Mouse (Mus musculus) forebrain, postnatal 0 days (tissue): ENCODE results near the gene Hps1. TPM values are rescaled to one million over a fixed set of nuclear protein-coding genes. Genes with fewer than 3 reads are reported as not detected.

Source experiments
- ATAC-seq: fragments of 200-750 bp; cut with Nextera tagmentation; 2 replicates; pipeline ENCODE4 v1.8.0; 2017; ENCODE audit warnings: mild to moderate bottlenecking, moderate library complexity
- DNase-seq: peaks from one replicate; pipeline ENCODE4 v3.0.0-alpha.2; 2015
- H3K27ac ChIP-seq: fragments of 300-500 bp; sonication (generic); 2 replicates; pipeline ENCODE4 v1.5.1; 2014; ENCODE audit warnings: low read depth, mild to moderate bottlenecking, antibody characterized with exemption, low read length, moderate library complexity, mixed read lengths
- H3K27me3 ChIP-seq: fragments of 300-500 bp; sonication (generic); 2 replicates; pipeline ENCODE4 v1.6.1; 2014; ENCODE audit warnings: mild to moderate bottlenecking, low read length, mixed read lengths; ENCODE audit not compliant: insufficient read depth
- H3K36me3 ChIP-seq: fragments of 300-500 bp; sonication (generic); 2 replicates; pipeline ENCODE4 v1.6.1; 2014; ENCODE audit warnings: mild to moderate bottlenecking, moderate library complexity; ENCODE audit not compliant: insufficient read depth
- H3K4me1 ChIP-seq: fragments of 300-500 bp; sonication (generic); 2 replicates; pipeline ENCODE4 v1.6.1; 2014; ENCODE audit warnings: antibody characterized with exemption; ENCODE audit not compliant: insufficient read depth
- H3K4me2 ChIP-seq: fragments of 300-500 bp; sonication (generic); 2 replicates; pipeline ENCODE4 v1.6.1; 2014; ENCODE audit warnings: low read depth, mild to moderate bottlenecking, moderate library complexity
- H3K4me3 ChIP-seq: fragments of 300-500 bp; sonication (generic); 2 replicates; pipeline ENCODE4 v1.5.1; 2014; ENCODE audit warnings: low read depth, low read length, mixed read lengths
- H3K9ac ChIP-seq: fragments of 300-500 bp; sonication (generic); 2 replicates; pipeline ENCODE4 v1.6.1; 2014; ENCODE audit warnings: mild to moderate bottlenecking
- H3K9me3 ChIP-seq: fragments of 300-500 bp; sonication (generic); 2 replicates; pipeline ENCODE4 v1.6.1; 2016; ENCODE audit warnings: low read length
- CTCF ChIP-seq: sonication (generic); IDR thresholded peaks from 2 replicates; pipeline ENCODE4 v1.5.1; 2016; ENCODE audit warnings: antibody characterized with exemption, control low read depth, low read depth
- WGBS: fragments of 180-500 bp; shearing (Covaris S2); extraction: QIAGEN DNeasy Blood & Tissue Kit; methylation state at CpG from one replicate; pipeline ENCODE4 v1.1.7; 2014; 5-methylcytosine and 5-hydroxymethylcytosine counted together
- polyA plus RNA-seq: library from polyadenylated mRNA; unstranded; fragments of >200 nt; fragmentation: Nextera tagmentation; extraction: Ambion mirVana; gene quantifications from 2 replicates; pipeline ENCODE4 v1.2.1, GENCODE M21; 2015
- total RNA-seq: library from RNA; depleted of rRNA; stranded (reverse); fragments of >200 nt; gene quantifications from 2 replicates; pipeline ENCODE4 v1.2.3, GENCODE M21; 2014; rRNA removed

Hps1 gene
- total RNA-seq (12.5 and 25.2 TPM in 2 replicates), polyA plus RNA-seq (12.6 and 14.3 TPM in 2 replicates)

GRCm38 (mm10) chr19:42779531-42780155 is at the start of gene Hps1:
Gene Hps1, minus strand, starts transcription at chr19:42779978.
- no peak; the same call in 1 of the 2 replicates for TF ChIP-seq CTCF
- no peaks in the 10 kb centered on the region for H3K27me3 ChIP-seq
- ATAC-seq (peak; percentile 99), DNase-seq (peak; percentile 96)
- H3K4me1 ChIP-seq = peaks cover 3% of the 10 kb centered on the region; the same call in 1 of the 2 replicates
- no peaks in the 10 kb centered on the region for H3K9me3 ChIP-seq
- WGBS = 4% methylated on average over 43 of the region's 43 CpGs
- peak within 1 kb of the TSS; percentile 48 for H3K4me3 ChIP-seq
- H3K27ac ChIP-seq = peak within 1 kb of the TSS; percentile 89
- H3K36me3 ChIP-seq = no peaks in the 10 kb centered on the region
- H3K4me2 ChIP-seq = peak within 1 kb of the TSS; percentile 59
- H3K9ac ChIP-seq = peak within 1 kb of the TSS; percentile 64

GRCm38 (mm10) chr19:42829196-42829595 is 49.4 kb upstream of the Hps1 start:
- DNase-seq = no peak
- Histone ChIP-seq H3K36me3 (no peaks in the 10 kb centered on the region), H3K27me3 (no peaks in the 10 kb centered on the region), H3K9ac (no peak overlapping the region), H3K27ac (no peak overlapping the region), H3K9me3 (no peaks in the 10 kb centered on the region), H3K4me3 (no peak overlapping the region), H3K4me2 (no peak overlapping the region), H3K4me1 (no peaks in the 10 kb centered on the region)
- ATAC-seq = no peak
- TF ChIP-seq CTCF = no peak
- WGBS = 68% methylated on average over 4 of the region's 4 CpGs

- Histone ChIP-seq H3K4me3 (no peak overlapping the region), H3K9ac (no peak overlapping the region), H3K27me3 (no peaks in the 10 kb centered on the region), H3K36me3 (no peaks in the 10 kb centered on the region), H3K4me1 (no peaks in the 10 kb centered on the region), H3K9me3 (no peaks in the 10 kb centered on the region), H3K4me2 (no peak overlapping the region), H3K27ac (no peak overlapping the region)
- no peak for DNase-seq
- no peak for ATAC-seq
- WGBS = 95% methylated on average over 3 of the region's 3 CpGs
- TF ChIP-seq CTCF = no peak
These were observed 48.1 kb upstream of the Hps1 start for GRCm38 (mm10) chr19:42827843-42828242.

GRCm38 (mm10) chr19:42820109-42820508 is 40.3 kb upstream of the Hps1 start:
- ATAC-seq (no peak), DNase-seq (no peak)
- Histone ChIP-seq H3K27me3 (no peaks in the 10 kb centered on the region), H3K9me3 (no peaks in the 10 kb centered on the region), H3K36me3 (no peaks in the 10 kb centered on the region), H3K27ac (no peak overlapping the region), H3K9ac (no peak overlapping the region), H3K4me2 (no peak overlapping the region), H3K4me3 (no peak overlapping the region), H3K4me1 (no peaks in the 10 kb centered on the region)
- 92% methylated on average over 5 of the region's 5 CpGs for WGBS
- no peak for TF ChIP-seq CTCF

DNA sequence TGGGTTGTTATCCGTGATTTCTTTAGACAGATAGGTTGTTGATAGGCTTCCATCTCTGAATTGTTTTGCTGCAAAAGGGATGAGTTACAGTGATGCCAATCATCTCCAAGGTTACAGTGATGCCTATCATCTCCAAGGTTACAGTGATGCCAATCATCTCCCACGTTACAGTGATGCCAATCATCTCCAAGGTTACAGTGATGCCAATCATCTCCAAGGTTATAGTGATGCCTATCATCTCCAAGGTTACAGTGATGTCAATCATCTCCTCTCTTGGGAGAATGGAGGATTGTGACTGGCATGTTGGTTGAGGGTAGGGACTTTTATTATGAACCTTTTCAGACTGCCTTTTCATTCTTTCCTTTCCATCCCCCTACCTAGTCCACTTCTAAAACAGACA is 38.0 kb upstream of the Hps1 start:
- H3K4me1 ChIP-seq = no peaks in the 10 kb centered on the region
- DNase-seq (peak; percentile 64), ATAC-seq (peak; percentile 78)
- no peak for TF ChIP-seq CTCF
- no peak overlapping the region for H3K9ac ChIP-seq
- no peaks in the 10 kb centered on the region for H3K27me3 ChIP-seq
- H3K9me3 ChIP-seq = no peaks in the 10 kb centered on the region
- no peak overlapping the region for H3K4me3 ChIP-seq
- H3K27ac ChIP-seq = no peak overlapping the region
- WGBS = 57% methylated on average over 2 of the region's 2 CpGs
- H3K36me3 ChIP-seq = no peaks in the 10 kb centered on the region
- no peak overlapping the region for H3K4me2 ChIP-seq

GRCm38 (mm10) chr19:42816261-42816660 is 36.5 kb upstream of the Hps1 start:
- no peaks in the 10 kb centered on the region for H3K27me3 ChIP-seq
- ATAC-seq = no peak
- H3K27ac ChIP-seq = no peak overlapping the region
- no peak overlapping the region for H3K9ac ChIP-seq
- H3K4me1 ChIP-seq = no peaks in the 10 kb centered on the region
- no peak overlapping the region for H3K4me3 ChIP-seq
- no peak for TF ChIP-seq CTCF
- H3K9me3 ChIP-seq = no peaks in the 10 kb centered on the region
- no peak overlapping the region for H3K4me2 ChIP-seq
- no peaks in the 10 kb centered on the region for H3K36me3 ChIP-seq
- no peak for DNase-seq
- WGBS = 84% methylated on average over 2 of the region's 2 CpGs

DNA sequence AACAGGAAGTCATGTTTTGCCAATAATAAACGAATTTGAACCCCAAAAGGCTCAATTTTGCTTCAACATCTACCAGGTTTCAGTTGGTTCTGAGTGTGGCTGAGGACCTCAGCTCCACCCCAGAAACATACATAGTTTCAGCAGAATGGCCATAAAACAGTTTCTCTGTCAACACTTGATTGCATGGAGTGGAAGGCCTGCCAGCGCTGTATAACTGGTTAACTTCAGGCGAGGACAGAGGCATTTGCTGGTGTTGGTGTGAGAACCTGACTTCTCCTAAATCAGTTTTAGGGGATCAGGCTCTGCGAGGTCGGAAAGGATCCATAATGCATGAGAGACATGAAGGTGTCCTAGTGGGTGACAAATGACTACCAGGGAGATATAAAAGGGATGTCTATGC is 30.4 kb upstream of the Hps1 start:
- H3K27me3 ChIP-seq = no peaks in the 10 kb centered on the region
- H3K27ac ChIP-seq = no peak overlapping the region
- H3K4me3 ChIP-seq = no peak overlapping the region
- no peaks in the 10 kb centered on the region for H3K4me1 ChIP-seq
- H3K4me2 ChIP-seq = no peak overlapping the region
- ATAC-seq (no peak), DNase-seq (no peak)
- WGBS = 83% methylated on average over 5 of the region's 5 CpGs
- H3K9ac ChIP-seq = no peak overlapping the region
- no peaks in the 10 kb centered on the region for H3K36me3 ChIP-seq
- H3K9me3 ChIP-seq = no peaks in the 10 kb centered on the region
- no peak for TF ChIP-seq CTCF
